In genomic region chr3:145649852-145650202, GRCm38 (mm10) we compare ENCODE assay signal across 8 mouse cellular contexts. TPM values are rescaled to one million over a fixed set of nuclear protein-coding genes. Genes with fewer than 3 reads are reported as not detected.
DNase-seq lines count a peak whose midpoint lies in the region; ATAC-seq and TF ChIP-seq lines count a peak whose summit lies in the region.

Gene Ccn1, minus strand, starts transcription at chr3:145649981.

- peak within 1 kb of the TSS; percentile 95 for H3K4me2 ChIP-seq in hindbrain, postnatal 0 days (ENCODE audit: low read depth, low read length)
- H3K4me2 ChIP-seq in limb, embryonic 12.5 days, result peak within 1 kb of the TSS; percentile 80
- peak within 1 kb of the TSS; percentile 90 for H3K4me2 ChIP-seq in midbrain, embryonic 15.5 days

- H3K9me3 ChIP-seq in hindbrain, postnatal 0 days (ENCODE audit: low read length), result no peaks in the 10 kb centered on the region
- H3K9me3 ChIP-seq in limb, embryonic 12.5 days, result no peaks in the 10 kb centered on the region
- no peaks in the 10 kb centered on the region for H3K9me3 ChIP-seq in midbrain, embryonic 15.5 days

- peak; percentile 57 for DNase-seq in WW6 (ENCODE audit: low read depth, low spot score)
- peak; percentile 95 for DNase-seq in embryo, embryonic 10 days (ENCODE audit: low spot score)
- DNase-seq in gastrocnemius, postnatal 14 days, result peak; percentile 87
- DNase-seq in hindbrain, postnatal 0 days (ENCODE audit: low spot score), result peak; percentile 69
- peak; percentile 84 for DNase-seq in testis, postnatal 10 days (ENCODE audit: low spot score)
- DNase-seq in T-cell, adult 2 months (ENCODE audit: low spot score), result no peak

- peak within 1 kb of the TSS; percentile 51 for H3K4me3 ChIP-seq in hindbrain, postnatal 0 days (ENCODE audit: low read length)
- H3K4me3 ChIP-seq in limb, embryonic 12.5 days (replicated peaks), result peak within 1 kb of the TSS; percentile 76
- peak within 1 kb of the TSS; percentile 52 for H3K4me3 ChIP-seq in midbrain, embryonic 15.5 days

- H3K27me3 ChIP-seq in hindbrain, postnatal 0 days (ENCODE audit: insufficient read depth, low read length), result 0 out of 2 replicates have a peak, but pooled peaks cover 6% of the 10 kb centered on the region
- H3K27me3 ChIP-seq in limb, embryonic 12.5 days, result no peaks in the 10 kb centered on the region
- peaks cover 28% of the 10 kb centered on the region for H3K27me3 ChIP-seq in midbrain, embryonic 15.5 days (replicated peaks)

- H3K36me3 ChIP-seq in hindbrain, postnatal 0 days (ENCODE audit: insufficient read depth, low read length), result no peaks in the 10 kb centered on the region
- H3K36me3 ChIP-seq in limb, embryonic 12.5 days, result peaks cover 15% of the 10 kb centered on the region
- no peaks in the 10 kb centered on the region for H3K36me3 ChIP-seq in midbrain, embryonic 15.5 days (replicated peaks)

- H3K27ac ChIP-seq in hindbrain, postnatal 0 days, result peak within 1 kb of the TSS; percentile 56; the same call in 1 of the 2 replicates
- peak within 1 kb of the TSS; percentile 98 for H3K27ac ChIP-seq in limb, embryonic 12.5 days
- peak within 1 kb of the TSS; percentile 21; the same call in 1 of the 2 replicates for H3K27ac ChIP-seq in midbrain, embryonic 15.5 days

- no peak for TF ChIP-seq CTCF in hindbrain, postnatal 0 days (IDR thresholded peaks at IDR 0.05; ENCODE audit: low read depth)

- WGBS in hindbrain, postnatal 0 days, result under 1% methylated on average over 28 of the region's 29 CpGs
- under 1% methylated on average over 29 of the region's 29 CpGs for WGBS in limb, embryonic 12.5 days
- under 1% methylated on average over 29 of the region's 29 CpGs for WGBS in midbrain, embryonic 15.5 days

- peak within 1 kb of the TSS; percentile 56 for H3K9ac ChIP-seq in hindbrain, postnatal 0 days (replicated peaks; ENCODE audit: low read length)
- peak within 1 kb of the TSS; percentile 89 for H3K9ac ChIP-seq in limb, embryonic 12.5 days (replicated peaks)
- peak within 1 kb of the TSS; percentile 43; the same call in 1 of the 2 replicates for H3K9ac ChIP-seq in midbrain, embryonic 15.5 days

- intact Hi-C loops in gastrocnemius, postnatal 14 days (cut with DNase I; ENCODE audit: low total_unique reads), result loop anchor here (5.0 kb wide), 1 partner anchor 82 kb away; no protein-coding TSS in a partner anchor

- ATAC-seq in hindbrain, postnatal 0 days, result peak; percentile 68
- ATAC-seq in limb, embryonic 12.5 days (ENCODE audit: insufficient number of reproducible peaks, insufficient read depth, low FRiP score, low TSS enrichment, low read depth), result peak; percentile 41
- ATAC-seq in midbrain, embryonic 15.5 days (replicated peaks), result peak; percentile 70

- H3K4me1 ChIP-seq in hindbrain, postnatal 0 days (ENCODE audit: insufficient read depth, low read length), result peaks cover 23% of the 10 kb centered on the region
- H3K4me1 ChIP-seq in limb, embryonic 12.5 days (replicated peaks), result peaks cover 68% of the 10 kb centered on the region
- H3K4me1 ChIP-seq in midbrain, embryonic 15.5 days, result peaks cover 48% of the 10 kb centered on the region

RNA-seq across cellular contexts. Expression of gene Ccn1, which starts in this region (rescaled TPM):
- 10 to 100 TPM; 20.4 to 28.2 TPM for total RNA-seq in gastrocnemius, postnatal 14 days (2021)
- 2.9 and 8.2 TPM in 2 replicates for total RNA-seq in hindbrain, postnatal 0 days (2014; rRNA removed)
- polyA plus RNA-seq in hindbrain, postnatal 0 days (2015; fragmentation: Nextera tagmentation; extraction: Ambion mirVana), result 9.7 and 10.1 TPM in 2 replicates
- 58.7 and 65.8 TPM in 2 replicates for polyA plus RNA-seq in limb, embryonic 12.5 days (2016; fragmentation: Nextera tagmentation; extraction: Ambion mirVana)
- 8.3 and 9.1 TPM in 2 replicates for polyA plus RNA-seq in midbrain, embryonic 15.5 days (2015; fragmentation: Nextera tagmentation; extraction: Ambion mirVana)

Comparison
In these comparisons a context has a peak if more than half of its experiments do, and no peak if none do; other contexts are left out.
1. H3K27ac ChIP-seq: peak in every context shown above with its lines; median percentile 98 in limb, embryonic 12.5 days; 56 in hindbrain, postnatal 0 days; 21 in midbrain, embryonic 15.5 days.